Mouse (Mus musculus) cerebellum, adult (tissue): ENCODE data around the gene Fam181b.

Source experiments
- ATAC-seq: cut with Nextera tagmentation; 2 replicates; pipeline ENCODE4 v1.9.2; 2017; ENCODE audit warnings: mild to moderate bottlenecking, moderate library complexity, mixed read lengths; ENCODE audit not compliant: insufficient number of reproducible peaks, low FRiP score, low TSS enrichment

Fam181b gene

DNA sequence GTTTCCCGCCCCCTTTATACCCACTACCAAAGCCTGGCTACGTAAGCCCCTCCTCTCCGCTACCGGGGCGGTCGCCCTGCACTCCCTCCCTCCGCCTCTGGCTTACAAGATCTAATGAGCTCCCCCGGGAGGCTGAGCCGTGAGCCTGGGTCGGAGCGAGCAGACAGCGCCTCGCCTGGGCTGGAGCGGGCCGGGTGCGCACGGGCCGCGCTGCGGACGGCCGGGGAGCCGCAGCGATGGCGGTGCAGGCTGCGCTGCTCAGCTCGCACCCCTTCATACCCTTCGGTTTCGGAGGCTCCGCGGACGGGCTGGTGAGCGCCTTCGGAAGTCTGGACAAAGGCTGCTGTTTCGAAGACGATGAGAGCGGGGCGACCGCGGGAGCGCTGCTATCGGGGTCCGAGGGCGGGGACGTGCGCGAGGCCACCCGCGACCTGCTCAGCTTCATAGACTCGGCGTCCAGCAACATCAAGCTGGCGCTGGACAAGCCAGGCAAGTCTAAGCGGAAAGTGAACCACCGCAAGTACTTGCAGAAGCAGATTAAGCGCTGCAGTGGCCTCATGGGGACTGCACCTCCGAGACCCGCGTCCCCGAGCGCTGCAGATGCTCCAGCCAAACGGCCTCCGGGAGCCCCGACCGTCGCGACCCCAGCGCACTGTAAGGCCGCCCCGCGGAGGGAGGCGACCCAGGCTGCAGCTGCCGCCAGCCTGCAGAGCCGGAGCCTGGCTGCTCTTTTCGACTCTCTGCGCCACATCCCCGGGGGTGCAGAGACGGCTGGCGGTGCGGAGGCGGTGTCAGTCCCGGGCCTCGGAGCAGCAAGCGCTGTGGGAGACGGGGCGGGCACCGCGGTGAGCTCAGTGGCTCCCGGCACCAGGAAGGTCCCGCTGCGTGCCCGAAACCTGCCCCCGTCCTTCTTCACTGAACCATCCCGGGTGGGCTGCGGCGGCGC lies at the start of gene Fam181b:
TSS of gene Fam181b (plus strand) at position 81 of the 946 bp plus-strand sequence.
- peak; percentile 90 for ATAC-seq

- ATAC-seq: no peak; the same call in 1 of the 2 replicates
Observed at GRCm38 (mm10) chr7:93037763-93038471, 41.7 kb upstream of the Fam181b start.

DNA sequence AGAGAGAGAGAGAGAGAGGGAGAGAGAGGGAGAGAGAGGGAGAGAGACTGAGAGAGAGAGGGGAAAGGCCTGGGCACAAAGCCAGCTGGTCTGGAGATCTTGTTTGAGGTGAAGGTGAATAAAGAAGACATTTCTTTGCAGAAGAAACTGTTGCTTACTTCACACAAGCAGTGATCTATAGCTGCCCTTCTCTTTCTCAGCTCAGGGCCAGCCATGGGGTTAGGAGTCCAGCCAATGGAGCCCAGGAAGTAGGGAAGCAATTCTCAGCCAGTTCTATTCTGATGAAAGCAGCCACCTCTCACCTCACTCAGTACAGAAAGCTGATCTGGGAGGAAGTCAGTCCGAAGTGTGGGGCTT lies 41.2 kb upstream of the Fam181b start:
- no peak for ATAC-seq

DNA sequence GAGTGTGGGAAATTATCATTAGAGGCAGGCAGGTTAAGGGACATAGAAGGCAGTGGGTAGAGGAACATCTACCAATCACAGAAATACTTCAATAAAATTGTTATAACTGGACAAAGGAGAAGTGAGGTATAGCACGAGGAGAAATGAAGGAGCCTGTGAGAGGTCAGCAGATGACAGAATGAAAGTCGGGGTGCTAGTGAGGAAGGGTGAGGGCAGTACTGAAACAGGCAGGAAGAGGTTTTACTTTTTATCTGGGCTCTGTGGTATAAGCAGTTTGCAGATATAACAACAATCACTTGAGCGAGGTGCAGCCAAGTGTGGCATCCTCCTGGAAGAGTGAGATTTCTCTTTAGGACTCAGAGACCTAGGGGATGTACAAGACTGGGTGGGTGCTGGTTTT lies 40.1 kb upstream of the Fam181b start:
- no peak for ATAC-seq

DNA sequence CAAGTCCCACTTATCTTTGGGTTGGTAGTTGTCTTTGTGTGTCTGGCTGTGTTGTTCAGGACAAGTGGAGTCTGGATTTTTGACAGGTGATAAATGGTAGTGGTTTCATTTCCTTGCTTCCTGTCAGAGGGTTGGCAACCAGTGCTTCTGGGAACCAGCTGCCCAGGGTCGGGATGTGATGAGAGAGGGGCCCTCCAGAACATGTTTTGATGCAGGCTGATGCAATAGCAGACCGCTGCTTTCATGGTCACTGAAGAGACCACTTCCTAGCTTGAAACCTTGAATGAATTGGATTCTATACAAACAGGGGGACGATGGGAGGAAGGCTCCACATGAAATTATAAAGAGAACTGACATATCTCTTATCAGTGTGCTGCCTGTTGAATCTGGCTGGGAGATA lies 35.3 kb upstream of the Fam181b start:
- no peak for ATAC-seq

GRCm38 (mm10) chr7:93044788-93045187 lies 34.9 kb upstream of the Fam181b start:
- no peak for ATAC-seq

DNA sequence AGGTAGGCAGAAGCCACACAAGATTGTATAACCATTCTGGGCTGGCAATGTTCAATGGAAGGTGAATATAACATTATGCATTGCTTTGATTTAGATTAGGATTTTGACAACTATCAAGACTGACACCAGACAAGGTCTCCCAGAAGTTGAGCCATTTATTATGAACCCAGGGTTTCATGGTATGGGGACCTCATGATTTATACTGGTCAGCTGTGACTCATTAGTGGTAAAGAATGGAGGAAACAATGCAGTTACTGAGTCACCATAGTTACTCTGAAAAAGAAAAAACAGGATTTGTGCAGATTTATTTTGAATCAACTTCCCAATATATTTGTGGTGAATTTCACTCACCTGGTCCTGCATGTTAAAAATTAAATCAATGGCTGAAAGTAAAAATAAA lies 18.8 kb upstream of the Fam181b start:
- ATAC-seq: no peak

DNA sequence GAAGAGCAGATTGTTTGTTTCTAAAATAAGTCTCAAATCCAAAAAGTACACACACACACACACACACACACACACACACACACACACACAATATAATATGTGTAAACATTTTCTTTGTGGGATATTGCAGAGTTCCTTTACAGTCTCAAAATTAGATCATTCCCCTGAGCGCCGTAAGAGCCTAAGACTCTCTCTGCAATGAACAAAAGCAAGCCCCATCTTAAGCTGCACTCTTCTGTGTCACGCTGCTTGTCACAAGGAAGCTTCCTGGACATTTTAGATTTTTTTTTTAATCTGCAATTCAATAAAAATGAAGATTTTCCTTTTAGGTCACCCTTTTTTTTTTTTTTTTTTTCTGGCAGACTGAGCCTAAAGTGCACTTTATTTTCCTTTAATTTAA lies 17.9 kb upstream of the Fam181b start:
- ATAC-seq: no peak

GRCm38 (mm10) chr7:93062189-93062588 lies 17.5 kb upstream of the Fam181b start:
- no peak for ATAC-seq

GRCm38 (mm10) chr7:93067464-93068015 lies 12.1 kb upstream of the Fam181b start:
- no peak for ATAC-seq

GRCm38 (mm10) chr7:93076435-93076960 lies 3.2 kb upstream of the Fam181b start:
- no peak for ATAC-seq

DNA sequence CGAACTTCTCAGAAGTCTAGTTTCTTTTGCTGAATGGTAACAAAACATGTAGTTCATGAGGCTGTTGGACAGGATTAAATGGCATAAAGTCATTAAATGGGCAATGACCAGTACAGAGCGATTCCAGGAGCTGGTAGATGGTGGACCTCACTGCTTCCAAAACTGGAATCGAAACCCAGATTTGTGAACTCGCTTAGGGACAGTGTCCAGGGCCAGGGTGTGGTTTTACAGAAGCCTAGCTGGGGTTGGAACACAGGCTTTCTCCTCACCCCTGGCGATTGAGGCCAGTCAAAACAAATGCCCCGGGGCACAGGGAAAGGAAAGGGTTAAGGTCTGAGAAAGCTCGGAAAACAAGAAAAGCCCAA lies 263 bp upstream of the Fam181b start:
- ATAC-seq: no peak

- ATAC-seq: peak; percentile 20
Observed at GRCm38 (mm10) chr7:93080731-93081430, 1.2 kb downstream of the Fam181b start.

DNA sequence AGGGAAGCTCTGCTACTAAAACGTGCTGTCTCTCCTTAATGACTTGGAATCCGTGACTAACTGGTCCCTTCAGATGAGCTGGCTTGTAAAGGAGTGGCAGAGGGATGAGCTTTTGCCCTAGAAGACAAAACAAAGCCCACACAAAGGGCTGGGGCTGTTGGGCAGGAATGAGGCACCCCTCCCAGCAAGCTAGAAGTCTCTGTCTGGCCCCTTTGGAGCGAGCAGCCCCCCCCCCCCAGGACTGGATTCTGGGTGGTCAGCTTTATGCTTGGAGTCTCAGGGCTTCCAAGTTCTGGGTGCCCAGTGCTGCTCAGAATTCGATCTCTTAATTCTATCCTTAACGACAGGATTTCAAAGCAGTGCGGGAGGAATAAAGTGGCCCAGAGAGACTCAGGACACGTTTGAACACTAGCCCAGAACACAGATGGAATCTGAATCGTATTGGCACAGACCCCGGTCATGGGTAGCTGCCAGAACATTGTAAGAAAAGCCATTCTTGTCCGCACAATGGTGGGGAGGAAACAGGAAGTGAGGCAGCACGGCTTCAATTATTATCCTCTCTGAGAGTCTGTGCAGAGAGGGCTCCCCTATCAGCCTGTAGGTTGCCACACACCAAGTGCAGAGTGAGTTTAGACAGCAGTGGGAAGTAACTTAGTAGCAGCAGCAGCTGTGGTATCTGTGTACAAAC lies 13.8 kb downstream of the Fam181b start:
- ATAC-seq: peak; percentile 87

- peak; percentile 75 for ATAC-seq
Observed at GRCm38 (mm10) chr7:93095511-93095910, 15.8 kb downstream of the Fam181b start.

DNA sequence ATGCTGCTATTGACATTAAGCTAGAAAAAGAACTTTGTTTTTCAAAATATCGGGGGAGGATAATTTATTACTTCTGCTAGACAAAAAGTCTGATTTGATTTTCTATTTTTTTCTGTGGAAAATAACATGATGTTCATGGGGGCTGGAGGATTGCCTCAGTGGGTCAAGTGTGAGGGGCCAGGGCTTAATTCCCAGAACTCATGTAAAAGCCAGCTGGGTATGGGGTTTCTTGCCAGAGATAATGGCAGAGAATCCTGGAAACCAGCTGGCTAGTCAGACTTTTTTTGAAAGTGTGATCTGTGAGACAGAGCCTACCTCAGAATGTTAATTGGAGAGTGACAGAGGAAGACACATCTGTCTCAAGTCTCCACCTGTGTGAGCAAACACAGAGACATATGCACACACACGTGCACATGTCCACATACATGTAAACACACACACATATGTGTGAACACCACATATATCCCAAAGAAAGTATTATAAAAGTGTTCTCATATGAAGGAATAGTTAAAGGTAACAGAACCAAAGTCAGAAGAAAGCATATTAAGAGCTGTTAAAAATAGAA lies 25.2 kb downstream of the Fam181b start:
- ATAC-seq: no peak

GRCm38 (mm10) chr7:93110370-93110965 lies 30.8 kb downstream of the Fam181b start:
- ATAC-seq: peak; percentile 91

DNA sequence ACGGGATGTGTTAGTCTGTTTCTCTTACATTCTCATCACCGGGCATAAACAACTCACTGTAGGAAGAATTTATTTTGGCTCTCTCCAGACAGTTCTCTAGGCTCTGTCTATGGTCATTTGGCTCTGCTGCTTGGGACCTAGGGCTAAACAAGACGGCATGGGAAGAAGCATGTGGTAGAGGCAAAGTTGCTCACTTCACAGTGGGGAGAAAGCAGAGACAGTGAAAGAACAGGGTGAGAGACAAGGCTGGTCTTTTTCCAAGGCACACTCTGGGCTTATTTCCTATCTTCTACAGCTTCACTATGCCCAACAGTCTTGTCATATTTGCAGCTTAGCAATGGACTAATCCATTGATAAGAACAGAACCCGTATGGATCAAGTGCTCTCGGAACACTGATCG lies 31.4 kb downstream of the Fam181b start:
- ATAC-seq: peak; percentile 93

GRCm38 (mm10) chr7:93117561-93117960 lies 37.9 kb downstream of the Fam181b start:
- ATAC-seq: no peak
